Mouse (Mus musculus) macrophage (primary cell): Measurements from ENCODE around the gene Fli1. TPM values are rescaled to one million over a fixed set of nuclear protein-coding genes. Genes with fewer than 3 reads are reported as not detected.

ENCODE experiments used
- H3K27ac ChIP-seq: fragments of 350-480 bp; formaldehyde crosslinking; 2 replicates; pipeline ENCODE4 v1.9.0; 2021
- H3K36me3 ChIP-seq: fragments of 350-480 bp; formaldehyde crosslinking; 2 replicates; pipeline ENCODE4 v1.9.0; 2021; ENCODE audit errors: inconsistent target
- H3K4me3 ChIP-seq: fragments of 350-480 bp; formaldehyde crosslinking; 2 replicates; pipeline ENCODE4 v1.9.0; 2021; ENCODE audit errors: inconsistent target
- H3K79me2 ChIP-seq: fragments of 350-480 bp; formaldehyde crosslinking; 2 replicates; pipeline ENCODE4 v1.9.0; 2021; ENCODE audit errors: inconsistent target
- WGBS: methylation state at CpG from one replicate; pipeline ENCODE4 v1.1.7; 2026; ENCODE audit warnings: inconsistent platforms; ENCODE audit not compliant: missing documents; 5-methylcytosine and 5-hydroxymethylcytosine counted together
- polyA plus RNA-seq: library from polyadenylated mRNA; stranded (reverse); fragments of 250-400 nt; gene quantifications from 3 replicates; pipeline ENCODE4 v1.2.4, GENCODE M21; 2018; ENCODE audit warnings: inconsistent platforms

Gene Fli1
- polyA plus RNA-seq, 1 experiment from 2014 or later: 90.9 TPM

GRCm38 (mm10) chr9:32562837-32563236 lies 20.2 kb upstream of the Fli1 start:
- Histone ChIP-seq H3K4me3 (no peak overlapping the region), H3K36me3 (no peaks in the 10 kb centered on the region), H3K79me2 (no peaks in the 10 kb centered on the region), H3K27ac (no peak overlapping the region)
- 51% methylated on average over 4 of the region's 4 CpGs for WGBS

GRCm38 (mm10) chr9:32562409-32562808 lies 19.7 kb upstream of the Fli1 start:
- 6% methylated on average over 9 of the region's 9 CpGs for WGBS
- Histone ChIP-seq H3K4me3 (no peak overlapping the region), H3K27ac (no peak overlapping the region), H3K36me3 (no peaks in the 10 kb centered on the region), H3K79me2 (no peaks in the 10 kb centered on the region)

GRCm38 (mm10) chr9:32561190-32561890 lies 18.7 kb upstream of the Fli1 start:
- Histone ChIP-seq H3K27ac (no peak overlapping the region), H3K79me2 (no peaks in the 10 kb centered on the region), H3K4me3 (no peak overlapping the region), H3K36me3 (no peaks in the 10 kb centered on the region)
- WGBS: 94% methylated on average over 14 of the region's 14 CpGs

GRCm38 (mm10) chr9:32559859-32560258 lies 17.2 kb upstream of the Fli1 start:
- Histone ChIP-seq H3K79me2 (no peaks in the 10 kb centered on the region), H3K27ac (no peak overlapping the region), H3K4me3 (no peak overlapping the region), H3K36me3 (no peaks in the 10 kb centered on the region)
- 53% methylated on average over 8 of the region's 8 CpGs for WGBS

- Histone ChIP-seq H3K4me3 (no peak overlapping the region), H3K79me2 (no peaks in the 10 kb centered on the region), H3K27ac (no peak overlapping the region), H3K36me3 (no peaks in the 10 kb centered on the region)
Observed at GRCm38 (mm10) chr9:32559454-32559853, 16.8 kb upstream of the Fli1 start.

- WGBS: 30% methylated on average over 7 of the region's 7 CpGs
- Histone ChIP-seq H3K36me3 (no peaks in the 10 kb centered on the region), H3K4me3 (no peak overlapping the region; the same call in 1 of the 2 replicates), H3K79me2 (no peaks in the 10 kb centered on the region), H3K27ac (no peak overlapping the region)
Observed at GRCm38 (mm10) chr9:32556313-32556712, 13.7 kb upstream of the Fli1 start.

- no peak overlapping the region for H3K4me3 ChIP-seq
- no peak overlapping the region for H3K27ac ChIP-seq
- no peaks in the 10 kb centered on the region for H3K36me3 ChIP-seq
- no peaks in the 10 kb centered on the region for H3K79me2 ChIP-seq
- 82% methylated on average over 3 of the region's 3 CpGs for WGBS
Observed at GRCm38 (mm10) chr9:32555279-32555678, 12.6 kb upstream of the Fli1 start.

- Histone ChIP-seq H3K79me2 (no peaks in the 10 kb centered on the region), H3K36me3 (no peaks in the 10 kb centered on the region), H3K27ac (no peak overlapping the region), H3K4me3 (no peak overlapping the region)
- WGBS: 91% methylated on average over 10 of the region's 10 CpGs
Observed at GRCm38 (mm10) chr9:32550541-32550940, 7.9 kb upstream of the Fli1 start.

GRCm38 (mm10) chr9:32549462-32550384 lies 7.1 kb upstream of the Fli1 start:
- Histone ChIP-seq H3K4me3 (no peak overlapping the region), H3K79me2 (no peaks in the 10 kb centered on the region), H3K27ac (no peak overlapping the region), H3K36me3 (no peaks in the 10 kb centered on the region)
- 52% methylated on average over 6 of the region's 6 CpGs for WGBS

GRCm38 (mm10) chr9:32546731-32547130 lies 4.1 kb upstream of the Fli1 start:
- no peaks in the 10 kb centered on the region for H3K36me3 ChIP-seq
- no peak overlapping the region for H3K27ac ChIP-seq
- no peak overlapping the region for H3K4me3 ChIP-seq
- H3K79me2 ChIP-seq: peaks cover 10% of the 10 kb centered on the region; the same call in 1 of the 2 replicates
- WGBS: 90% methylated on average over 2 of the region's 2 CpGs

GRCm38 (mm10) chr9:32544731-32545661 lies 2.3 kb upstream of the Fli1 start:
- H3K36me3 ChIP-seq: no peaks in the 10 kb centered on the region
- WGBS: 62% methylated on average over 40 of the region's 40 CpGs
- no peak overlapping the region for H3K4me3 ChIP-seq
- peaks cover 27% of the 10 kb centered on the region for H3K79me2 ChIP-seq
- H3K27ac ChIP-seq: peak overlapping the region; percentile 97

- Histone ChIP-seq H3K27ac (peak overlapping the region; percentile 97), H3K79me2 (peaks cover 37% of the 10 kb centered on the region), H3K4me3 (no peak overlapping the region), H3K36me3 (no peaks in the 10 kb centered on the region)
- 39% methylated on average over 7 of the region's 8 CpGs for WGBS
Observed at GRCm38 (mm10) chr9:32543923-32544575, 1.4 kb upstream of the Fli1 start.

- H3K4me3 ChIP-seq: peak overlapping the region; percentile 78
Observed at GRCm38 (mm10) chr9:32543040-32543581, 450 bp upstream of the Fli1 start.

More at GRCm38 (mm10) chr9:32543040-32543581, 450 bp upstream of the Fli1 start:
- H3K27ac ChIP-seq: peak overlapping the region; percentile 97
- peaks cover 46% of the 10 kb centered on the region for H3K79me2 ChIP-seq
- 1% methylated on average over 14 of the region's 18 CpGs for WGBS
- no peaks in the 10 kb centered on the region for H3K36me3 ChIP-seq
